Mouse (Mus musculus) hematopoietic stem cell, adult 5-6 weeks (primary cell): ENCODE data around the gene Fbxo40. TPM values are rescaled to one million over a fixed set of nuclear protein-coding genes. Genes with fewer than 3 reads are reported as not detected.

Source experiments
- ATAC-seq, 2 experiments: fragments of 125-278 bp in 1 of 2; replicated peaks in 1 of 2; 2 replicates each; pipeline ENCODE4 v1.8.0; 2016 to 2017; ENCODE audit warnings: inconsistent platforms in 2 of 2, mild to moderate bottlenecking in 2 of 2, moderate number of reproducible peaks in 2 of 2, low read depth in 1 of 2, moderate TSS enrichment in 1 of 2; ENCODE audit not compliant: low FRiP score in 2 of 2, poor library complexity in 2 of 2, severe bottlenecking in 2 of 2, insufficient read depth in 1 of 2, low TSS enrichment in 1 of 2
- total RNA-seq: library from RNA; stranded (forward); fragments of 172-1452, 232-1000 nt; gene quantifications from 2 replicates; pipeline ENCODE4 v1.2.3, GENCODE M21; 2017

Gene Fbxo40
- 0.25 and 1.6 TPM in 2 replicates for total RNA-seq

- ATAC-seq = no peak
Measured at GRCm38 (mm10) chr16:36989999-36990625, at the start of gene Fbxo40. Fbxo40 (minus strand) TSS chr16:36990467.

DNA sequence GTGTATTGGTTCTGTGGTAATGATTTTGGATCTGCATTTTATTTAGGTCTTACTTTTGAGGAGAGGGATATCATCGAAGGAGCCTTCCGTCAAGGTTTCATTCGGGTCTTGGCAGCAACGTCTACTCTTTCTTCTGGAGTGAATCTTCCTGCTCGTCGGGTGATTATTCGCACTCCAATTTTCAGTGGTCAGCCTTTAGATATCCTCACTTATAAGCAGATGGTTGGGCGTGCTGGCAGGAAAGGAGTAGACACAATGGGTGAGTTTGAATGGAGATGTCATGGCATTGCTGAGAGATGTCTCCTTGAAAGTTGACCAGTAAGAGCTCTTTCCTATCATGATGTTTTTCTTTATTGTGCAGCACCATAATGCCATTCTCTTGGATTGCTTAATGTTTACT is 44.5 kb upstream of the Fbxo40 start:
- no peak for ATAC-seq

DNA sequence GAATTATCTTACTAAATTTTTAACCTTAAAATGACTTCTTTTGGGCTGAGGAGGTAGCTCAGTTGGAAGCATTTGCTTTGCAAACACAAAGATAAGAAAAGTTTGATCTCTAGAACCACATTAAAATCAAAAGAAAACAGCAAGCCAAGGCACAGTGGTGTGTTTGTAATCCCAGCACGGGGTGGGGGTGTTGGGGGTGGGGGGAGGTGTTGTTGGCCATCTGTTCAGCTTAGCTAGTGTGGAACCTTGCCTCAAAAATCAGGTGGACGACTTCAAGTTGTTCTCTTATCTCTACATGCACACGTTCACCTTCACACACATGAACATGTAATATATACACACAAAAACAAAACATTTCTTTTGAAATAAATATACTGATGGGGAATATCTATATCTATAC is 41.7 kb upstream of the Fbxo40 start:
- no peak for ATAC-seq

- ATAC-seq = no peak
Measured at GRCm38 (mm10) chr16:37027581-37027980, 37.3 kb upstream of the Fbxo40 start.

DNA sequence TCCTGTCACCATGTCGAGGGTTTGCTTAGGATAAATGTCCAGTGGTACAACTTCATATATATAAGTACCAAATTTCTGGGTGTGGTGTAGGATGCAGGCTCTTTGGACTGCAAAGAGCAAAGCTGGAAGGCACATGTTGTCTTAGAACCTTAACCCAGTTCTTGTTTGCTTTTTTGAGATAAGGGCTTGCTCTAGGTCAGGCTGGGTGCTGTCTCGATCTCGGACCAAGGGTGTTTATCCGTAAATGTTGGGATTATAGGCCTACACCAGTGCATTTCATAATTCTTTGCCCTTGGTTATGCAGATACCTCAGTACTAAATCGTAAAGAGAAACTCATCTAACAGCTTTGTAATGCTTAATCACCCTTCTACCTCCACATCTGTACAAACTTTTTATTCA is 22.1 kb upstream of the Fbxo40 start:
- no peak for ATAC-seq

DNA sequence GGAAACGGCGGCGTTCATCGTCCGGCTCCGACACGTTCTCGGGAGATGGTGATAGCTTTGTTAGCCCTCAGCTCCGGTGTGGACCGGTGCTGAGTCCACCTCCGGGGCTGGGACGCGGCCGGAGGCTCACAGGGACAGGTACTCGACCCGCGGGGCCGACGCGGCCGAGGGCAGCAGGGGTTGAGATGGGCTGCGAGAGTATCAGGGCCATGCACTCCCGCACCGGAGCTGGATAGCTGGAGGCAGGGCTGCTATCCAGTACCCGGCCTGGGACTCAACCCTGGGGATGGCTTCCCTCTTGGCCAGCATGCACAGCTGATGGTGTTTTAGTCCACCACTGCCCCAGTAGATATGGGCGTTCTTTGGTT is 21.6 kb upstream of the Fbxo40 start:
- peak; percentile 18 to 33; a peak in 2 of 4 replicates for ATAC-seq

DNA sequence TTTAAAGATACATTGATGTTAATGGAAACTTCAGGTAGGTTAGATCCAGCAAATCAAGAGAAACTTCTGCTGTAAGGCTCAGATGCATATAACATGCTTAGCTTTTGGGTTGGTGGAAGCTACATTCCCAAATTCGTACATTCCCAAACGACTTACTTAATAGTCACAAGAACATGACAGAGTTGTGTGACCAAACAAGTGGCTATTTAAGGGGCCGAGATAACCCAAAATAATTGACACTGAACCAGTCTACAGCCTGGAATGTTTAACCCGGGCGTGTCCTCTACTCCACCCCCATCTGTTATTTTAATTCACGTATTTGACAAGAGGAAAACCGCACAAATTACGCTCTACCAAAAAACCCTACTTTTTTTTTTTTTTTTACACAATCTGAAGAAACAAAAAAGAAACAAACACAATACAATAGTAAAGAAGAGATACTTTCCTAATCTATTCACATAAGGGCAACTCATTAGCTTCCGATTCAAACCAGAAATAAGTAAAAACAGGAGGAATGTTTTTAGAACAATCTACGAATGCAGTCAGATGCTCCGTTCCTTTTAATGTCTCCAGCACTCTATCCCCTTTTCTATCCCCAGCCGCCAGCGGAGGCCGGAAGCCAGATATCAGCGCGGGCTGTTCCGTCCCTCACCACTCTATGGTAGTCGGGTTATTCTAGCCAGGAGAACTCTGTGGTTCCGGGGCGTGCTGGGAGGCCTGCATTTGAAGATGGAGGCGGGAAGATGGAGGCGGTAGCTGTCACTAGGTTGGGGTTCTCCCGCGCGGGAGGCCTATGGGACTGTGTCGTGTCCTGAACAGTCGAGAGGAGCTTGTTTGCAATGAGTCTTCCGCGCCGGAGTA is 21.0 kb upstream of the Fbxo40 start, which contains the start of gene Polq:
TSS of gene Polq (plus strand) at position 726 of the 861 bp plus-strand sequence.
- ATAC-seq = peak; percentile 95 to 97

DNA sequence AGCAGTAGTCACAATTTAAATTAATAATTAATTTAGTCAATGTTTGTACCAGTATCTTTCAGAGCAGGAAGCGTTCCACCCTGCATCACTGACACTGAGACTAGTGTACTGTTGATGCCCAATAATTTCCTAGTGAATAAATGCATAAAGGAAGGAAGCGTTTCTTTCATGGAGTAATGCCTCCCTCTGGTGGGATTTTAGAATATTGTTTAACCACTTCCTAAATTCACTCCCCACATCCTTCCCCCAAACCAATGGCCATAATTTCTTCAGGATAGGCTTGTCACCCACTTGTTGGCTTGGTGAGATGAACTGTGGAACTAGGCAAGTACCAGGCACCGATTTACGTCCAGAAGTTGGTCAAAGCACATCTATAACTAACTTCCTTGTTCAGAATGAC is 20.1 kb upstream of the Fbxo40 start:
- peak; percentile 61 to 74 for ATAC-seq

GRCm38 (mm10) chr16:37009262-37009661 is 19.0 kb upstream of the Fbxo40 start:
- ATAC-seq = no peak

GRCm38 (mm10) chr16:36999366-36999972 is 9.2 kb upstream of the Fbxo40 start:
- peak; percentile 69 to 81 for ATAC-seq

GRCm38 (mm10) chr16:36997650-36998049 is 7.4 kb upstream of the Fbxo40 start:
- peak; percentile 53; a peak in 2 of 4 replicates for ATAC-seq

DNA sequence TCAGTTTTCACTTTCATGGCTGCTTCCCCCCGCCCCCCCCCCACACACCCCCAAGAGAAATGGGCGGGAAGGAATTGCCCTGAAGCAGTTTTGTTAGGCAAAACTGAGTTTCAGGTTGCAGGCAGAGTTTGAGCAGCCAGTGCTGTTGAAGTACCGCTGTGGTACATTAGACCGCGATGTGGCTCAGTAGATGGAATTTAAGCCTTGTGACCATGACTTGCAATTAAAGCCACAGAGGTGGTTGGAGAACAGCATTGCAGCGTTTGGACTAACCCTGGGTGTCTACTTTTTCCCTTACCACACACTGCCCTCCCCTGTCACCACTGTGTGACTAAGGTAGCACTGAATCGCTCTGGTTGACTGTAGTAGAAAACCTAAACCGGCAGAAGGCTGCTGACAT is 774 bp downstream of the Fbxo40 start:
- peak; percentile 85 to 90 for ATAC-seq

GRCm38 (mm10) chr16:36988066-36988465 is 2.2 kb downstream of the Fbxo40 start:
- no peak for ATAC-seq

DNA sequence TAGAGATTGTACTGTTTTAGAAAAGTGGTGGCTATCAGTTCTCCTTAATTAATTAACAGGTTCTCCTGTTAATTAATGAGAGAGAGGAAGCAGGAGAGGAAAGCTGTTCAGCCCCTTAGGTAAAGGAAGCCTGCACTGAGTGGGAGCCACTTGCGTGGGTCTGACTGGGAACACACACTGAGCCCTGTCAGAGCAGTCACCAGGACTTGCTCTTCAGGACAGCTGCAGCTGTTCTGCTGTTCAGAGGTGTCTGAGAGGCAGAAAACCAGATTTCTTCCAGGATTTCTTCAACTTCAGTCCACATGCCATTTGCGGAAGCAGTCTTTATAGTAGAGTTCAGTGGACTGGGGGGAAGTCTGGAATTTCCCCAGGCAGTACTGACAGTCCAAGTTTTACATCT is 2.9 kb downstream of the Fbxo40 start:
- no peak for ATAC-seq

GRCm38 (mm10) chr16:36985636-36986042 is 4.6 kb downstream of the Fbxo40 start:
- peak; percentile 76 to 87 for ATAC-seq

GRCm38 (mm10) chr16:36983796-36984195 is 6.5 kb downstream of the Fbxo40 start:
- no peak for ATAC-seq

- ATAC-seq = no peak
Measured at GRCm38 (mm10) chr16:36979127-36979526, 11.1 kb downstream of the Fbxo40 start.

DNA sequence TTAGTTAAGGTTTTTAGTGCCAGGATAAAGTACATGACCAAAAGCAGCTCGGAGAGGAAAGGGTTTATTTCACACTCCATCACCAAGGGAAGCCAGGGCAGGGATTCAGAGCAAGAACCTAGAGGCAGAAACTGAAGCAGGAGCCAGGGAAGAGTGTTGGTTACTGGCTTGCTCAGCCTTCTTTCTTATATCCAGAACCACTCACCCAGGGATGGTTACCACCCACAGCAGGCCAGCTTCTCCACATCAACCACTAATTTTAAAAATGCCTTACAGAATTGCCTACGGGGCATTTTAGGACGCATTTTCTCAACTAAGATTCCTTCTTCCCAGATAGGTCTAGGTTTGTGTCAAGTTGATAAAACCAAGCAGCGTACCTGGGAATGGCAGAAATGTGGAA is 26.9 kb downstream of the Fbxo40 start:
- ATAC-seq = no peak
